Comparison of ENCODE assay signal across 8 mouse cellular contexts in genomic region chr7:28168320-28169115, GRCm38 (mm10). TPM values are rescaled to one million over a fixed set of nuclear protein-coding genes. Genes with fewer than 3 reads are reported as not detected.
DNase-seq lines count a peak whose midpoint lies in the region; TF ChIP-seq lines count a peak whose summit lies in the region.

No protein-coding gene starts in this region.

- no peaks in the 10 kb centered on the region for H3K27me3 ChIP-seq in small intestine, adult 2 months (ENCODE audit: control insufficient read depth, insufficient read depth, low read length)

- intact Hi-C loops in left cerebral cortex, postnatal 4 days (cut with DNase I), result loop anchor here (5.0 kb wide), 1 partner anchor 116 kb away; the partner anchor contains the start of gene Psmc4

- peak overlapping the region; percentile 59 for H3K27ac ChIP-seq in small intestine, adult 2 months (ENCODE audit: insufficient read depth, low read depth, low read length)

- TF ChIP-seq POLR2A in small intestine, adult 2 months (IDR thresholded peaks at IDR 0.05; ENCODE audit: low read depth, low read length), result no peak

- peak; percentile 48 for DNase-seq in gastrocnemius, adult 18-20 months (ENCODE audit: low spot score)
- DNase-seq in gastrocnemius, adult 8-10 months (ENCODE audit: low spot score in 2 of 2), result no peak
- DNase-seq in cerebellum, postnatal 36 days, result peak; percentile 60 to 69
- peak; percentile 51 for DNase-seq in gastrocnemius, postnatal 25 days
- DNase-seq in induced T-regulatory cell, adult 2 months (ENCODE audit: low read depth), result peak; percentile 90
- peak; percentile 89 for DNase-seq in left cerebral cortex, postnatal 4 days
- peak; percentile 76 for DNase-seq in mesoderm, embryonic 11.5 days (ENCODE audit: low read depth, low spot score)

- TF ChIP-seq CTCF in small intestine, adult 2 months (IDR thresholded peaks at IDR 0.05; ENCODE audit: extremely low read depth, insufficient read length, insufficient replicate concordance, low read depth, low read length), result peak; percentile 87

- WGBS in small intestine, adult 2 months, result 2% methylated on average over 9 of the region's 9 CpGs

- peaks cover 5% of the 10 kb centered on the region; the same call in 1 of the 2 replicates for H3K4me1 ChIP-seq in small intestine, adult 2 months (ENCODE audit: control insufficient read depth, insufficient read depth, insufficient read length, low read length)

- no peaks in the 10 kb centered on the region for H3K36me3 ChIP-seq in small intestine, adult 2 months (ENCODE audit: control insufficient read depth, insufficient read depth, low read length)

- H3K4me3 ChIP-seq in small intestine, adult 2 months (ENCODE audit: low read depth, low read length), result peak overlapping the region; percentile 89

RNA-seq across cellular contexts. Expression of gene Fbl, which starts 1.0 kb away (rescaled TPM):
- total RNA-seq in gastrocnemius, adult 18-20 months (2021), result 10 to 100 TPM; 21.8 to 23.0 TPM
- 10 to 100 TPM; 16.8 to 25.3 (median 18.6) TPM for total RNA-seq in gastrocnemius, adult 8-10 months (2022)
- total RNA-seq in gastrocnemius, postnatal 25 days (2021), result 10 to 100 TPM; 21.8 to 24.3 TPM
- 100 to 1,000 TPM; 113 to 121 TPM for total RNA-seq in left cerebral cortex, postnatal 4 days (2021)
- polyA plus RNA-seq in small intestine, adult 2 months (2012; rRNA removed), result 15.7 and 26.6 TPM in 2 replicates

RNA-seq across cellular contexts. Expression of gene Dyrk1b, which starts 10.8 kb away (rescaled TPM):
- total RNA-seq in gastrocnemius, adult 18-20 months (2021), result 10 to 100 TPM; 48.1 to 84.1 TPM
- total RNA-seq in gastrocnemius, adult 8-10 months (2022), result 10 to 100 TPM; 58.2 to 74.5 (median 66.1) TPM
- 10 to 100 TPM; 91.6 to 95.8 TPM for total RNA-seq in gastrocnemius, postnatal 25 days (2021)
- total RNA-seq in left cerebral cortex, postnatal 4 days (2021), result 10 to 100 TPM; 27.9 TPM
- 19.0 and 58.6 TPM in 2 replicates for polyA plus RNA-seq in small intestine, adult 2 months (2012; rRNA removed)

RNA-seq across cellular contexts. Expression of gene 9530053A07Rik, which starts 39.3 kb away (rescaled TPM):
- total RNA-seq in gastrocnemius, adult 18-20 months (2021), result not detected
- not detected for total RNA-seq in gastrocnemius, adult 8-10 months (2022)
- total RNA-seq in gastrocnemius, postnatal 25 days (2021), result not detected
- total RNA-seq in left cerebral cortex, postnatal 4 days (2021), result not detected
- polyA plus RNA-seq in small intestine, adult 2 months (2012; rRNA removed), result 0.01 and 0.57 TPM in 2 replicates

Comparison
In these comparisons a context has a peak if more than half of its experiments do, and no peak if none do; other contexts are left out.
1. DNase-seq: peak in gastrocnemius, adult 18-20 months (single experiment), cerebellum, postnatal 36 days (2 of 2), gastrocnemius, postnatal 25 days (single experiment), induced T-regulatory cell, adult 2 months (single experiment), left cerebral cortex, postnatal 4 days (single experiment) and mesoderm, embryonic 11.5 days (single experiment); none in gastrocnemius, adult 8-10 months (0 of 2).
2. RNA of gene Fbl, which starts 1.0 kb away (total RNA-seq): 113 to 121 TPM in left cerebral cortex, postnatal 4 days; 21.8 to 24.3 TPM in gastrocnemius, postnatal 25 days, 21.8 to 23.0 TPM in gastrocnemius, adult 18-20 months and 16.8 to 25.3 TPM in gastrocnemius, adult 8-10 months; every median in the first group is over 4 times any median in the second.